Mouse (Mus musculus) lung, postnatal 0 days (tissue): ENCODE data around the gene Sac3d1.

Experiments
- CTCF ChIP-seq: IDR thresholded peaks from 2 replicates; pipeline ENCODE4 v1.5.1; 2016; ENCODE audit warnings: antibody characterized with exemption, mild to moderate bottlenecking
- EP300 ChIP-seq: IDR thresholded peaks from 2 replicates; pipeline ENCODE4 v1.6.1; 2016; ENCODE audit warnings: antibody characterized with exemption, mild to moderate bottlenecking, control low read depth

DNA sequence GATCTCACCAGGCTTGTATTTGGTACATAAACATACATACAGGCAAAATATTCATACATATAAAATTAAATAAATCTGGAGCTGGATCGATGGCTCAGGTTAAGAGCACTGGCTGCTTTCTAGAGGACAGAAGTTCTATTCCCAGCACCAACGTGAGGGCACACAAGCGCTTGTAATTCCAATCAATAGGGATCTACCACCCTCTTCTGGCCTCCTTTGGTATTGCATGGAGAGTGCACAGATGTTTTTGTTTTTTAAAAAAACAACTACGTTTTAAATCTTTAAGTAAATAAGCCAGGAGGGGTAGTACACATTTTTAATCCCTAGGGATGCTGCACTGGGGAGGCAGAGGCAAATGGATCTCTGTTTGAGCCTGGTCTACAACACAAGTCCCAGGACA, 7.8 kb upstream of the Sac3d1 start:
- TF ChIP-seq CTCF: peak; percentile 81
- TF ChIP-seq EP300: peak; percentile 31; the same call in 1 of the 2 replicates
